Mouse (Mus musculus): Measurements from ENCODE around the gene Slc16a5. TPM values are rescaled to one million over a fixed set of nuclear protein-coding genes. Genes with fewer than 3 reads are reported as not detected.
"Not testable (repeated sequence)": the region's sequence is repeated elsewhere in the genome, so short reads cannot be mapped to it uniquely, and the experiment has no call there.

The Slc16a5 gene
- polyA plus RNA-seq, 1 experiment from 2014 or later = 0.19 TPM

GRCm38 (mm10) chr11:115451781-115452241 is 10.5 kb upstream of the Slc16a5 start:
- Histone ChIP-seq H3K9me3 (no peaks in the 10 kb centered on the region), H3K4me1 (replicated peaks) (no peaks in the 10 kb centered on the region), H3K27ac (no peak overlapping the region), H3K27me3 (0 out of 2 replicates have a peak, but pooled peaks cover 6% of the 10 kb centered on the region), H3K36me3 (no peaks in the 10 kb centered on the region), H3K9ac (no peak overlapping the region), H3K4me2 (no peak overlapping the region), H3K4me3 (no peak overlapping the region)
- no peak for ATAC-seq (ENCODE audit: low FRiP score)
- WGBS = 88% methylated on average over 8 of the region's 8 CpGs

- no peak for ATAC-seq (ENCODE audit: low FRiP score)
- Histone ChIP-seq H3K36me3 (no peaks in the 10 kb centered on the region), H3K9me3 (no peaks in the 10 kb centered on the region), H3K4me2 (no peak overlapping the region), H3K4me3 (no peak overlapping the region), H3K27me3 (0 out of 2 replicates have a peak, but pooled peaks cover 6% of the 10 kb centered on the region), H3K27ac (no peak overlapping the region), H3K9ac (no peak overlapping the region), H3K4me1 (replicated peaks) (peaks cover 4% of the 10 kb centered on the region; the same call in 1 of the 2 replicates)
- 90% methylated on average over 7 of the region's 7 CpGs for WGBS
Observed at GRCm38 (mm10) chr11:115452281-115452860, 9.9 kb upstream of the Slc16a5 start.

GRCm38 (mm10) chr11:115453306-115453705 is 9.0 kb upstream of the Slc16a5 start:
- H3K27ac ChIP-seq = no peak overlapping the region
- 80% methylated on average over 4 of the region's 4 CpGs for WGBS
- H3K36me3 ChIP-seq = no peaks in the 10 kb centered on the region
- no peaks in the 10 kb centered on the region for H3K9me3 ChIP-seq
- no peak overlapping the region for H3K4me2 ChIP-seq
- peaks cover 6% of the 10 kb centered on the region; the same call in 1 of the 2 replicates for H3K4me1 ChIP-seq (replicated peaks)
- no peak overlapping the region for H3K4me3 ChIP-seq
- H3K9ac ChIP-seq = no peak overlapping the region
- H3K27me3 ChIP-seq = 0 out of 2 replicates have a peak, but pooled peaks cover 6% of the 10 kb centered on the region
- no peak for ATAC-seq (ENCODE audit: low FRiP score)

GRCm38 (mm10) chr11:115454822-115455221 is 7.5 kb upstream of the Slc16a5 start:
- H3K4me2 ChIP-seq; H3K4me1 ChIP-seq (replicated peaks); H3K27me3 ChIP-seq; H3K4me3 ChIP-seq; H3K27ac ChIP-seq; H3K9ac ChIP-seq; H3K9me3 ChIP-seq; ATAC-seq (ENCODE audit: low FRiP score); H3K36me3 ChIP-seq: not testable (repeated sequence)
- WGBS = 85% methylated on average over 6 of the region's 6 CpGs

GRCm38 (mm10) chr11:115455619-115456018 is 6.7 kb upstream of the Slc16a5 start:
- Histone ChIP-seq H3K9me3 (no peaks in the 10 kb centered on the region), H3K4me3 (no peak overlapping the region), H3K4me1 (replicated peaks) (peaks cover 6% of the 10 kb centered on the region; the same call in 1 of the 2 replicates), H3K27ac (no peak overlapping the region), H3K36me3 (no peaks in the 10 kb centered on the region), H3K27me3 (0 out of 2 replicates have a peak, but pooled peaks cover 4% of the 10 kb centered on the region), H3K4me2 (no peak overlapping the region), H3K9ac (no peak overlapping the region)
- WGBS = 89% methylated on average over 15 of the region's 15 CpGs
- ATAC-seq (ENCODE audit: low FRiP score) = no peak

GRCm38 (mm10) chr11:115456182-115456581 is 6.1 kb upstream of the Slc16a5 start:
- Histone ChIP-seq H3K4me3 (no peak overlapping the region), H3K27ac (no peak overlapping the region), H3K9me3 (no peaks in the 10 kb centered on the region), H3K9ac (no peak overlapping the region), H3K36me3 (no peaks in the 10 kb centered on the region), H3K4me1 (replicated peaks) (peaks cover 6% of the 10 kb centered on the region; the same call in 1 of the 2 replicates), H3K27me3 (0 out of 2 replicates have a peak, but pooled peaks cover 4% of the 10 kb centered on the region), H3K4me2 (no peak overlapping the region)
- WGBS = 96% methylated on average over 5 of the region's 5 CpGs
- no peak for ATAC-seq (ENCODE audit: low FRiP score)

- no peak overlapping the region for H3K4me2 ChIP-seq
- H3K4me1 ChIP-seq (replicated peaks) = peaks cover 9% of the 10 kb centered on the region; the same call in 1 of the 2 replicates
- no peak overlapping the region for H3K27ac ChIP-seq
- H3K27me3 ChIP-seq = 0 out of 2 replicates have a peak, but pooled peaks cover 6% of the 10 kb centered on the region
- no peak overlapping the region for H3K9ac ChIP-seq
- no peaks in the 10 kb centered on the region for H3K9me3 ChIP-seq
- no peaks in the 10 kb centered on the region for H3K36me3 ChIP-seq
- ATAC-seq (ENCODE audit: low FRiP score) = no peak
- 36% methylated on average over 6 of the region's 6 CpGs for WGBS
- no peak overlapping the region for H3K4me3 ChIP-seq
Observed at GRCm38 (mm10) chr11:115457405-115457804, 4.9 kb upstream of the Slc16a5 start.

GRCm38 (mm10) chr11:115460976-115461375 is 1.3 kb upstream of the Slc16a5 start:
- H3K9ac ChIP-seq = no peak overlapping the region
- H3K9me3 ChIP-seq = no peaks in the 10 kb centered on the region
- no peak overlapping the region for H3K4me3 ChIP-seq
- WGBS = 19% methylated on average over 8 of the region's 8 CpGs
- no peak overlapping the region for H3K4me2 ChIP-seq
- no peak for ATAC-seq (ENCODE audit: low FRiP score)
- no peak overlapping the region for H3K27ac ChIP-seq
- no peaks in the 10 kb centered on the region for H3K36me3 ChIP-seq
- H3K27me3 ChIP-seq = 0 out of 2 replicates have a peak, but pooled peaks cover 12% of the 10 kb centered on the region
- peaks cover 11% of the 10 kb centered on the region; the same call in 1 of the 2 replicates for H3K4me1 ChIP-seq (replicated peaks)

GRCm38 (mm10) chr11:115461846-115462242 is 430 bp upstream of the Slc16a5 start:
- no peak for ATAC-seq (ENCODE audit: low FRiP score)
- H3K4me3 ChIP-seq = no peak overlapping the region
- no peak overlapping the region for H3K4me2 ChIP-seq
- no peak overlapping the region for H3K27ac ChIP-seq
- H3K9me3 ChIP-seq = no peaks in the 10 kb centered on the region
- no peaks in the 10 kb centered on the region for H3K36me3 ChIP-seq
- H3K9ac ChIP-seq = no peak overlapping the region
- H3K4me1 ChIP-seq (replicated peaks) = peaks cover 11% of the 10 kb centered on the region; the same call in 1 of the 2 replicates
- 70% methylated on average over 5 of the region's 5 CpGs for WGBS
- H3K27me3 ChIP-seq = 0 out of 2 replicates have a peak, but pooled peaks cover 12% of the 10 kb centered on the region

GRCm38 (mm10) chr11:115463397-115463796 is 1.1 kb downstream of the Slc16a5 start:
- Histone ChIP-seq H3K4me1 (replicated peaks) (peaks cover 12% of the 10 kb centered on the region), H3K27ac (no peak overlapping the region), H3K9ac (no peak overlapping the region), H3K4me3 (no peak overlapping the region), H3K9me3 (no peaks in the 10 kb centered on the region), H3K36me3 (no peaks in the 10 kb centered on the region), H3K27me3 (0 out of 2 replicates have a peak, but pooled peaks cover 12% of the 10 kb centered on the region), H3K4me2 (no peak overlapping the region)
- WGBS = 78% methylated on average over 11 of the region's 11 CpGs
- no peak for ATAC-seq (ENCODE audit: low FRiP score)

- Histone ChIP-seq H3K27ac (no peak overlapping the region), H3K4me1 (replicated peaks) (peaks cover 12% of the 10 kb centered on the region), H3K9ac (no peak overlapping the region), H3K27me3 (0 out of 2 replicates have a peak, but pooled peaks cover 16% of the 10 kb centered on the region), H3K4me3 (no peak overlapping the region), H3K4me2 (no peak overlapping the region), H3K9me3 (no peaks in the 10 kb centered on the region), H3K36me3 (no peaks in the 10 kb centered on the region)
- ATAC-seq (ENCODE audit: low FRiP score) = no peak
- WGBS = 91% methylated on average over 8 of the region's 8 CpGs
Observed at GRCm38 (mm10) chr11:115464851-115465250, 2.6 kb downstream of the Slc16a5 start.

- H3K27me3 ChIP-seq = 0 out of 2 replicates have a peak, but pooled peaks cover 16% of the 10 kb centered on the region
- no peak overlapping the region for H3K27ac ChIP-seq
- ATAC-seq (ENCODE audit: low FRiP score) = no peak
- H3K4me3 ChIP-seq = no peak overlapping the region
- H3K36me3 ChIP-seq = no peaks in the 10 kb centered on the region
- H3K4me2 ChIP-seq = no peak overlapping the region
- peak overlapping the region; percentile 55; the same call in 1 of the 2 replicates for H3K9ac ChIP-seq
- H3K4me1 ChIP-seq (replicated peaks) = peaks cover 11% of the 10 kb centered on the region
- 51% methylated on average over 4 of the region's 4 CpGs for WGBS
- H3K9me3 ChIP-seq = no peaks in the 10 kb centered on the region
Observed at GRCm38 (mm10) chr11:115467217-115467618, 4.9 kb downstream of the Slc16a5 start.

- Histone ChIP-seq H3K4me2 (no peak overlapping the region), H3K9ac (0 out of 2 replicates have a peak overlapping the region, but pooled peaks have one; percentile 5), H3K4me1 (replicated peaks) (peaks cover 37% of the 10 kb centered on the region), H3K27ac (no peak overlapping the region), H3K36me3 (no peaks in the 10 kb centered on the region), H3K27me3 (0 out of 2 replicates have a peak, but pooled peaks cover 5% of the 10 kb centered on the region), H3K9me3 (no peaks in the 10 kb centered on the region), H3K4me3 (no peak overlapping the region)
- WGBS = 87% methylated on average over 7 of the region's 7 CpGs
- ATAC-seq (ENCODE audit: low FRiP score) = no peak
Observed at GRCm38 (mm10) chr11:115472183-115472582, 9.9 kb downstream of the Slc16a5 start.
